Mouse (Mus musculus): ENCODE results near the gene Slc35c1.

Gene Slc35c1

DNA sequence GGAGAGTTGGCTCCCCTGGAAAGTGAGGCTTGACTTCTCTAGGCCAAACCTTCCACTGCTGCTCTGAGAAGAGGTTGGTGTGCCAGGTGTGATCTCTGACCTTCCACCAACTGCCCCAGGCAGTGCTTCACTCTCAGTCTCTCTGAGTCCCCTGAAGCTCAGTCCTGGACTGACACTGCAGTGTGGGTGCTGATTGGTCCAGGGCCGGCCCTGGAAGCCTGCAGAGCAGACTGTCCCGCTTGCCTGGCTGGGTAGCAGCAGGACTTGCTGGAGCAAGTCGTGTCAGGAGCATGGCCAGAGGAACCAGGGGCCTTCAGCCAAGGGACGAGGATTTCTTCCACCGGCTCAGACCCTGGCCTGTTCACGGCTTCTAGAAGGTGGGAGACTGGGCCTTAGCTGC is 55.6 kb downstream of the Slc35c1 start:
- DNase-seq (ENCODE audit: low spot score in 2 of 2) = no peak

DNA sequence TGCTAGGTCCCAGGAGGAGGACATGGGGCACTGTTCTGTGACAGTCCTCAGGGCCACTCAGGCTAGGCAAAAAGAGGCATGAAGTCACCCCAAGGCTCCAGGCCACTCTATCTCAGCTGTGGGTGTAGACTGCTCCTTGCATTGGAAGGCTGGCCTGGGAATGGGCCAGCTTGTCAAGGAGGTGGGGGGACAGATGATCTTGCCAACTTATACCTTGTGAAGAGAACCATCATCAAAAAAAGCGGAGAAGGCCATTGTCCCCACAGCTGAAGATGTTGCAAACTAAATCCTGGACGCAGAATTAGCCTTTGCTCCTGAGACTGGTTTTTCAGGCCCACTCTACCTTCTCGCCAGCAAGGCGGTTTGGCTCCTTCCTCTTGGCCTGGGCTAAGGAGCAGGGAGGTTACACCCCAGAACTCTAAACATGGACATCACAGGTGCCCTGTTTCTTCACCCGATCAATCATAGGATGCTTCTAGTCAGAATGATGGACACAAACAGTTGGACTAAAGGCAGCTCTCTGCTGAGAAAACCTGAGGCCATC is 56.5 kb downstream of the Slc35c1 start:
- DNase-seq (ENCODE audit: low spot score in 2 of 2) = no peak

Data from right cerebral cortex, adult 2 months (tissue).